Mouse (Mus musculus): ENCODE results near the gene Gm29797.

DNA sequence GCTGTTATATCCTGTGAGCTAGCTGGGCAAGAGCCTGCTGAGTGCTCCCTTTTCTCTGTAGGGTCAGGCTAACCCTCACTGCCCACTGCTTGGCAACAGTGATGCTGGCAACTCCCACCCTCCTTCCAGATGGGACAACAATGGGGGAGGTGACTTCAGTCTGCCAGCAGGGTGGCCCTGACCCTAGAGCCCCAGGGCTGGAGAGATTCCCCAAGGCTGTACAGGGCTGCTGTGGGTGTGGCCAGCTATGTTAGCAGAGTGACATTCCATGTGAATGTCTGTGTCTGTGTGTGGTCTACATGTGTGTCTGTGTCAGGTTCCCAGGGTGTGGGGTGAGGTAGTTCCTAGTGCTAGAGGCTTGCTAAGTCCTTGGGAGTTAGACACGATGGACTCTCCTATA is 16.7 kb downstream of the Gm29797 start:
- TF ChIP-seq FLI1 (IDR thresholded peaks at IDR 0.05; ENCODE audit: low read length) (no peak), GATA1 (IDR thresholded peaks at IDR 0.05; ENCODE audit: borderline replicate concordance, low read length) (no peak)

All from megakaryocyte, embryonic 14.5 days (primary cell).